Comparison of ENCODE assay signal across 8 mouse cellular contexts in the genomic region with DNA sequence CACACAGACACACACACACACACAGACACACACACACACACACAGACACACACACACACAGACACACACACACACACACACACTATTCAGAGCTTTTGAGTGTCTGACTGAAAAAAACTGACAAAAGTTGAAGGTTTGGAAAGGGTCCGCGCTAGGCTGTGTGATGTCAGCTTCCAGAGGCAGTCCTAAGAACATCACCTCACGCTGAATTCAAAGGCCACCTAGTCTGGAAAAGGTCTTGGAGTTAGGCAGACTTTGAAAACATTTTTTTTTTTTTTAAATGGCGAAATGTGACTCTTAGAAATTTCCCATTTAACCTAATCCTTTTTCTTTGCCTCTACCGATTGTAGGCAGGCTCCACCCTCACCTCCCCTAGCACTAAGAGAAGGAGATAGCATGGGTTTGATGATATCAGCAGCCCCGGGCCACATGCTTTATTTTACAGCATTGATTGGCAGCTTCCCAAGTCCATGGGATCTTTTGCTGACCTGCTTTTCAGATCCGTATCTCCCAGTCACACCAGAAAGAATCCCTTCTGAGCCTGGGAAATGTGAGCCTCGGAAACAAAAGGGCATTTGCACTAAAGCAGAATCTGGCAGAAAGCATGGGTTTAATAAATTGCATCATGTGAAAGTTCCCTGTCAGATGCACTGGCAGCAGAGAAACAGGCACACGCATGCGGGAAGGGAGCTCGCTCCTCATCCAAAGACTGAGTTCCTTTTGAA.
DNase-seq lines count a peak whose midpoint lies in the region; ATAC-seq and TF ChIP-seq lines count a peak whose summit lies in the region.

No protein-coding gene starts in this region.

- peak overlapping the region; percentile 62 for H3K4me2 ChIP-seq in embryonic facial prominence, embryonic 13.5 days
- peak overlapping the region; percentile 41 for H3K4me2 ChIP-seq in stomach, embryonic 14.5 days (replicated peaks; ENCODE audit: low read depth, low read length)

- H3K9ac ChIP-seq in embryonic facial prominence, embryonic 13.5 days: peak overlapping the region; percentile 41; the same call in 1 of the 2 replicates
- no peak overlapping the region for H3K9ac ChIP-seq in stomach, embryonic 14.5 days (replicated peaks; ENCODE audit: low read depth, low read length)

- H3K9me3 ChIP-seq in embryonic facial prominence, embryonic 13.5 days: no peaks in the 10 kb centered on the region
- H3K9me3 ChIP-seq in hindbrain, embryonic 10.5 days: no peaks in the 10 kb centered on the region
- no peaks in the 10 kb centered on the region for H3K9me3 ChIP-seq in stomach, embryonic 14.5 days (ENCODE audit: control insufficient read depth, low read depth, low read length)

- H3K36me3 ChIP-seq in embryonic facial prominence, embryonic 13.5 days: no peaks in the 10 kb centered on the region
- H3K36me3 ChIP-seq in hindbrain, embryonic 10.5 days: no peaks in the 10 kb centered on the region
- no peaks in the 10 kb centered on the region for H3K36me3 ChIP-seq in stomach, embryonic 14.5 days (ENCODE audit: control insufficient read depth, insufficient read depth, low read length)

- peak overlapping the region; percentile 95 for H3K27ac ChIP-seq in embryonic facial prominence, embryonic 13.5 days
- peak overlapping the region; percentile 93 for H3K27ac ChIP-seq in hindbrain, embryonic 10.5 days
- H3K27ac ChIP-seq in layer of hippocampus, adult 2 months: peak overlapping the region; percentile 36
- H3K27ac ChIP-seq in stomach, embryonic 14.5 days (ENCODE audit: low read length): peak overlapping the region; percentile 84

- no peak for ATAC-seq in embryonic facial prominence, embryonic 13.5 days (ENCODE audit: insufficient number of reproducible peaks, insufficient read depth, low FRiP score, low TSS enrichment, low read depth)
- no peak for ATAC-seq in stomach, embryonic 14.5 days (ENCODE audit: insufficient number of reproducible peaks, insufficient read depth, low FRiP score, low read depth)

- 5% methylated on average over 11 of the region's 11 CpGs for WGBS in embryonic facial prominence, embryonic 13.5 days
- 28% methylated on average over 11 of the region's 11 CpGs for WGBS in hindbrain, embryonic 10.5 days
- WGBS in stomach, embryonic 14.5 days: 14% methylated on average over 11 of the region's 11 CpGs

- no peak for TF ChIP-seq CTCF in layer of hippocampus, adult 2 months (conservative IDR thresholded peaks at IDR 0.05)

- H3K4me3 ChIP-seq in embryonic facial prominence, embryonic 13.5 days: peak overlapping the region; percentile 39
- no peak overlapping the region for H3K4me3 ChIP-seq in hindbrain, embryonic 10.5 days
- peak overlapping the region; percentile 49 for H3K4me3 ChIP-seq in layer of hippocampus, adult 2 months
- no peak overlapping the region for H3K4me3 ChIP-seq in stomach, embryonic 14.5 days (ENCODE audit: low read depth, low read length)

- no peaks in the 10 kb centered on the region for H3K27me3 ChIP-seq in embryonic facial prominence, embryonic 13.5 days
- H3K27me3 ChIP-seq in hindbrain, embryonic 10.5 days (ENCODE audit: insufficient read depth, poor library complexity, severe bottlenecking): no peaks in the 10 kb centered on the region
- no peaks in the 10 kb centered on the region for H3K27me3 ChIP-seq in stomach, embryonic 14.5 days (ENCODE audit: control insufficient read depth, insufficient read depth, low read length)

- peaks cover 50% of the 10 kb centered on the region for H3K4me1 ChIP-seq in embryonic facial prominence, embryonic 13.5 days
- peaks cover 45% of the 10 kb centered on the region for H3K4me1 ChIP-seq in hindbrain, embryonic 10.5 days (replicated peaks)
- peaks cover 24% of the 10 kb centered on the region; the same call in 1 of the 2 replicates for H3K4me1 ChIP-seq in stomach, embryonic 14.5 days (ENCODE audit: control insufficient read depth, insufficient read depth, low read length)

- DNase-seq in 3T3-L1 (ENCODE audit: low read depth, low spot score): peak; percentile 76
- DNase-seq in adrenal gland, adult 2 months: peak; percentile 53
- peak; percentile 46 for DNase-seq in hindbrain, embryonic 10.5 days (ENCODE audit: low spot score)
- peak; percentile 31 to 34 for DNase-seq in layer of hippocampus, adult 2 months (ENCODE audit: low spot score in 2 of 2)
- peak; percentile 32 for DNase-seq in lung, postnatal 14 days
- DNase-seq in ovary, postnatal 10 days (ENCODE audit: low spot score): no peak

Comparison
In these comparisons a context has a peak if more than half of its experiments do, and no peak if none do; other contexts are left out.
1. H3K27ac ChIP-seq: peak in every context shown above with its lines; median percentile 95 in embryonic facial prominence, embryonic 13.5 days; 93 in hindbrain, embryonic 10.5 days; 84 in stomach, embryonic 14.5 days; 36 in layer of hippocampus, adult 2 months.
2. H3K4me3 ChIP-seq: peak in embryonic facial prominence, embryonic 13.5 days (single experiment) and layer of hippocampus, adult 2 months (single experiment); none in hindbrain, embryonic 10.5 days (single experiment) and stomach, embryonic 14.5 days (single experiment).